Mouse (Mus musculus) left cerebral cortex, adult 11 months (tissue): ENCODE data around the gene Ccdc189.

ENCODE experiments used
- DNase-seq: peaks from one replicate; pipeline ENCODE4 v3.0.0; 2022; ENCODE audit warnings: low spot score

The Ccdc189 gene

GRCm38 (mm10) chr7:127591108-127591507, 2.7 kb upstream of the Ccdc189 start:
- no peak for DNase-seq

- no peak for DNase-seq
Measured at GRCm38 (mm10) chr7:127589637-127590036, 1.2 kb upstream of the Ccdc189 start.

GRCm38 (mm10) chr7:127588901-127589300, 506 bp upstream of the Ccdc189 start:
- DNase-seq: no peak

- no peak for DNase-seq
Measured at GRCm38 (mm10) chr7:127587196-127587595, 1.2 kb downstream of the Ccdc189 start.

GRCm38 (mm10) chr7:127586149-127586548, 2.2 kb downstream of the Ccdc189 start:
- no peak for DNase-seq

- DNase-seq: no peak
Measured at GRCm38 (mm10) chr7:127585031-127585430, 3.4 kb downstream of the Ccdc189 start.

GRCm38 (mm10) chr7:127583260-127583659, 5.1 kb downstream of the Ccdc189 start:
- DNase-seq: no peak

GRCm38 (mm10) chr7:127574115-127574514, 14.3 kb downstream of the Ccdc189 start:
- no peak for DNase-seq

- DNase-seq: no peak
Measured at GRCm38 (mm10) chr7:127573503-127574008, 14.8 kb downstream of the Ccdc189 start.

- DNase-seq: peak; percentile 94
Measured at GRCm38 (mm10) chr7:127572895-127573471, 15.4 kb downstream of the Ccdc189 start, which contains the start of gene Phkg2. Gene Phkg2 (plus strand): TSS chr7:127573340.

GRCm38 (mm10) chr7:127564381-127565150, 23.8 kb downstream of the Ccdc189 start:
- DNase-seq: no peak

GRCm38 (mm10) chr7:127561340-127561858, 27.0 kb downstream of the Ccdc189 start, which contains the start of gene Tmem265:
Gene Tmem265 (plus strand): TSS chr7:127561390.
- no peak for DNase-seq

GRCm38 (mm10) chr7:127560580-127560979, 27.8 kb downstream of the Ccdc189 start:
- no peak for DNase-seq

- no peak for DNase-seq
Measured at GRCm38 (mm10) chr7:127551558-127551957, 36.8 kb downstream of the Ccdc189 start.

- DNase-seq: no peak
Measured at GRCm38 (mm10) chr7:127549116-127549835, 39.1 kb downstream of the Ccdc189 start.

GRCm38 (mm10) chr7:127541671-127542070, 46.7 kb downstream of the Ccdc189 start:
- no peak for DNase-seq
